Mouse (Mus musculus) lung, embryonic 14.5 days (tissue): Measurements from ENCODE around the gene Tcerg1l. TPM values are rescaled to one million over a fixed set of nuclear protein-coding genes. Genes with fewer than 3 reads are reported as not detected.
A peak's percentile ranks its signal among the peaks of the same experiment; 100 is the strongest.

ENCODE experiments used
- ATAC-seq: fragments of 200-750 bp; cut with Nextera tagmentation; 2 replicates; pipeline ENCODE4 v1.8.0; 2017; ENCODE audit warnings: mild to moderate bottlenecking, moderate TSS enrichment, moderate library complexity; ENCODE audit not compliant: insufficient read depth
- DNase-seq: peaks from one replicate; pipeline ENCODE4 v3.0.0-alpha.2; 2015
- H3K27ac ChIP-seq: fragments of 300-500 bp; sonication (generic); 2 replicates; pipeline ENCODE4 v1.5.1; 2014; ENCODE audit warnings: low read depth, mild to moderate bottlenecking, moderate library complexity
- H3K27me3 ChIP-seq: fragments of 300-500 bp; sonication (generic); 2 replicates; pipeline ENCODE4 v1.6.1; 2014; ENCODE audit warnings: low read length, control low read depth; ENCODE audit not compliant: insufficient read depth
- H3K36me3 ChIP-seq: fragments of 300-500 bp; sonication (generic); 2 replicates; pipeline ENCODE4 v1.6.1; 2014; ENCODE audit warnings: control low read depth; ENCODE audit not compliant: insufficient read depth
- H3K4me1 ChIP-seq: fragments of 300-500 bp; sonication (generic); 2 replicates; pipeline ENCODE4 v1.6.1; 2014; ENCODE audit warnings: antibody characterized with exemption, control low read depth; ENCODE audit not compliant: insufficient read depth
- H3K4me2 ChIP-seq: fragments of 300-500 bp; sonication (generic); 2 replicates; pipeline ENCODE4 v1.6.1; 2014; ENCODE audit warnings: mild to moderate bottlenecking
- H3K4me3 ChIP-seq: fragments of 300-500 bp; sonication (generic); 2 replicates; pipeline ENCODE4 v1.5.1; 2014; ENCODE audit warnings: low read depth, low read length
- H3K9ac ChIP-seq: fragments of 300-500 bp; sonication (generic); 2 replicates; pipeline ENCODE4 v1.6.1; 2014
- H3K9me3 ChIP-seq: fragments of 300-500 bp; sonication (generic); 2 replicates; pipeline ENCODE4 v1.6.1; 2016; ENCODE audit warnings: low read depth, low read length, control low read depth
- CTCF ChIP-seq: IDR thresholded peaks from 2 replicates; pipeline ENCODE4 v1.5.1; 2016; ENCODE audit warnings: antibody characterized with exemption, low read depth
- WGBS: fragments of 180-500 bp; shearing (Covaris S2); extraction: QIAGEN DNeasy Blood & Tissue Kit; methylation state at CpG from one replicate; pipeline ENCODE4 v1.1.7; 2014; 5-methylcytosine and 5-hydroxymethylcytosine counted together
- polyA plus RNA-seq: library from polyadenylated mRNA; unstranded; fragments of >200 nt; fragmentation: Nextera tagmentation; extraction: Ambion mirVana; gene quantifications from 2 replicates; pipeline ENCODE4 v1.2.1, GENCODE M21; 2014

Tcerg1l gene
- polyA plus RNA-seq, 1 experiment from 2014 or later = 0.88 TPM

- Histone ChIP-seq H3K27me3 (no peaks in the 10 kb centered on the region), H3K27ac (no peak overlapping the region), H3K9me3 (no peaks in the 10 kb centered on the region), H3K36me3 (no peaks in the 10 kb centered on the region), H3K4me1 (no peaks in the 10 kb centered on the region; the same call in 1 of the 2 replicates), H3K9ac (no peak overlapping the region), H3K4me2 (no peak overlapping the region), H3K4me3 (no peak overlapping the region)
- DNase-seq (no peak), ATAC-seq (no peak)
- no peak for TF ChIP-seq CTCF
- 20% methylated on average over 8 of the region's 8 CpGs for whole genome bisulfite sequencing
These were observed 32.0 kb downstream of the Tcerg1l start for GRCm38 (mm10) chr7:138365519-138365918.

GRCm38 (mm10) chr7:138357475-138357874 is 40.1 kb downstream of the Tcerg1l start:
- no peak for ATAC-seq
- Histone ChIP-seq H3K4me3 (no peak overlapping the region), H3K9me3 (no peaks in the 10 kb centered on the region), H3K36me3 (no peaks in the 10 kb centered on the region), H3K4me2 (no peak overlapping the region), H3K4me1 (peaks cover 5% of the 10 kb centered on the region; the same call in 1 of the 2 replicates), H3K27ac (no peak overlapping the region), H3K9ac (no peak overlapping the region), H3K27me3 (no peaks in the 10 kb centered on the region)
- TF ChIP-seq CTCF = no peak
- WGBS = 42% methylated on average over 8 of the region's 8 CpGs
- DNase-seq = no peak

GRCm38 (mm10) chr7:138356655-138357449 is 40.7 kb downstream of the Tcerg1l start:
- no peak overlapping the region for H3K9ac ChIP-seq
- no peak overlapping the region for H3K27ac ChIP-seq
- 9% methylated on average over 2 of the region's 2 CpGs for WGBS
- H3K4me1 ChIP-seq = peaks cover 5% of the 10 kb centered on the region; the same call in 1 of the 2 replicates
- no peaks in the 10 kb centered on the region for H3K9me3 ChIP-seq
- DNase-seq (peak; percentile 70), ATAC-seq (peak; percentile 58; the same call in 1 of the 2 replicates)
- no peak overlapping the region for H3K4me2 ChIP-seq
- no peaks in the 10 kb centered on the region for H3K27me3 ChIP-seq
- TF ChIP-seq CTCF = no peak
- no peaks in the 10 kb centered on the region for H3K36me3 ChIP-seq
- no peak overlapping the region for H3K4me3 ChIP-seq

GRCm38 (mm10) chr7:138345451-138345850 is 52.1 kb downstream of the Tcerg1l start:
- Histone ChIP-seq H3K9me3 (no peaks in the 10 kb centered on the region), H3K27ac (no peak overlapping the region), H3K9ac (no peak overlapping the region), H3K4me2 (no peak overlapping the region), H3K4me1 (no peaks in the 10 kb centered on the region), H3K4me3 (no peak overlapping the region), H3K36me3 (no peaks in the 10 kb centered on the region), H3K27me3 (no peaks in the 10 kb centered on the region)
- no peak for ATAC-seq
- 82% methylated on average over 6 of the region's 6 CpGs for WGBS
- no peak for DNase-seq
- TF ChIP-seq CTCF = no peak

- no peak overlapping the region for H3K4me3 ChIP-seq
- no peak for DNase-seq
- ATAC-seq = no peak
- TF ChIP-seq CTCF = no peak
- no peak overlapping the region for H3K4me2 ChIP-seq
- H3K36me3 ChIP-seq = no peaks in the 10 kb centered on the region
- no peaks in the 10 kb centered on the region for H3K4me1 ChIP-seq
- no peaks in the 10 kb centered on the region for H3K9me3 ChIP-seq
- no peaks in the 10 kb centered on the region for H3K27me3 ChIP-seq
- no peak overlapping the region for H3K27ac ChIP-seq
- H3K9ac ChIP-seq = no peak overlapping the region
- WGBS = 61% methylated on average over 4 of the region's 4 CpGs
These were observed 59.1 kb downstream of the Tcerg1l start for GRCm38 (mm10) chr7:138338451-138338850.

GRCm38 (mm10) chr7:138337946-138338345 is 59.6 kb downstream of the Tcerg1l start:
- Histone ChIP-seq H3K27ac (no peak overlapping the region), H3K4me3 (no peak overlapping the region), H3K9me3 (no peaks in the 10 kb centered on the region), H3K4me1 (no peaks in the 10 kb centered on the region), H3K4me2 (no peak overlapping the region), H3K36me3 (no peaks in the 10 kb centered on the region), H3K27me3 (no peaks in the 10 kb centered on the region), H3K9ac (no peak overlapping the region)
- DNase-seq = no peak
- 27% methylated on average over 5 of the region's 5 CpGs for WGBS
- no peak for ATAC-seq
- TF ChIP-seq CTCF = no peak

GRCm38 (mm10) chr7:138332504-138333168 is 64.9 kb downstream of the Tcerg1l start:
- no peaks in the 10 kb centered on the region for H3K9me3 ChIP-seq
- H3K9ac ChIP-seq = no peak overlapping the region
- ATAC-seq = no peak
- TF ChIP-seq CTCF = no peak
- no peaks in the 10 kb centered on the region for H3K36me3 ChIP-seq
- H3K27ac ChIP-seq = no peak overlapping the region
- whole genome bisulfite sequencing = 89% methylated on average over 4 of the region's 4 CpGs
- H3K27me3 ChIP-seq = no peaks in the 10 kb centered on the region
- no peaks in the 10 kb centered on the region for H3K4me1 ChIP-seq
- H3K4me3 ChIP-seq = no peak overlapping the region
- no peak overlapping the region for H3K4me2 ChIP-seq
- DNase-seq = no peak
